Mouse (Mus musculus): Measurements from ENCODE around the gene Ggta1.

Ggta1 gene

DNA sequence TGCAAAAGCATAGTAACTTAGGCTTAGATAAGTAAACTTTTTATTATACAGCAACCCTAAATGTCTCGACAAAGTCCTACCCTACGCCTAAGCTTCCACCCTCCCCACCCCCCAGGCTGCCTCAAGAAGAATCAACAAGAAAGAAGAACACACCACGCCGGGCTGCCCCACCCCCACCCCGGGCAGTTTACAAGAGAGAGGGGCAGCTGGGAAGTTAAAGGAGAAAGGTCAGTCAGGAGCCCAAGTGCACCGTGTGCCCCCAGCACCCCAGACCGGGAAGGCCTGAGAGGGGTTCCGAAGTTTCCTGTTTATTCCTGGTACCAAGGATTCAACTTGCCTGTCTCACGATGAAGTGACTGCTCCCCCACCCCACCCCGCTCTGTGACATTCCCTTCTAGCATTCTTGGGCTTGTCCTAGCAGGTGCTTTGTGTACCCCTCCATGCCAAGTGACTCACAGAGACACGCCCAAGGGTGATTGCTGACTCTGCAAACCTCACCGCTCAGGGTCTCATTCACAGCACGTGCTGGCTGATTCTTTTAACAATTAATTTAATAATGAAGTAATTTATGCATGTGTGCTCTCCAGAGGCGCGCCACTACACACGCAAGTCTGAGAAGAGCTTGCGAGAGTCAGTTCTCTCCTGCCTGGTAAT is 27.6 kb upstream of the Ggta1 start:
- peak in 1 of 2 experiments; percentile 27 for DNase-seq

DNA sequence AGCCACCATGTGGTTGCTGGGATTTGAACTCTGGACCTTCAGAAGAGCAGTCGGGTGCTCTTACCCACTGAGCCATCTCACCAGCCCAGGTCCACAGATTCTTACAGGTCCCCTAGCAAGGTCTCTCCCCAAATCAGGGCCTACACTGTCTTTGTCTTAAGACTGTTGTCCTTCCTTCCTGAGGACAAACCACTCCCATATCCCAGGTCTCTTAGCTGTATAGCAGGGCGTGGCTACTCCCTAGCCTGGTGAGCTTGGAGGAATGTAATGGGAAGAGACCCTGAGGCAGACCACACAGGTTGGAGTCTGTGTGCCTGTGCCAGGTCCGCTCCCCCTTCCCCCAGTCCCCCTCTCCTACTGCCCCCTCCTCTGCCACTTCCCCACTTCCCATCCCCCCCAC is 24.7 kb upstream of the Ggta1 start:
- no peak for DNase-seq

GRCm38 (mm10) chr2:35486981-35487655 is 24.1 kb upstream of the Ggta1 start:
- DNase-seq: no peak

DNA sequence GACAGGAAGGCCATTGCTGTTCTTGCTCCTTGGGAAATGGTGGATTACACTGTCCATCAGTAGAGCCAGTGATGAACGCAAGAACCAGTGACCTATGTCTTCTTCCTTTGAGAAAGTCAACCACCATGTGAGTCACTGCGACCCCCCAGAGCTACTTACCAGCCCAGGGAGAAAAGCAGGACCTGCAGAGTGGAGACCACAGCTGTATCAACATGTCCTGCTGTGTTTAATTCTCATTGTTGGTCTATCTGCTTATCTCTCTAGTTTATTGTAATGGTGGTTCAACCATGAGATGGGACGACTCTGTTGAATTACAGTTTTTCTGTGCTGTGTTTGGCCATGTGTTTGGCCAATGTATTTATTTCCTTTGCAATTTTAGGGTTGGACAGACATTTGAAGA is 21.1 kb upstream of the Ggta1 start:
- no peak for DNase-seq

- DNase-seq: no peak
Observed at GRCm38 (mm10) chr2:35483402-35483801, 20.4 kb upstream of the Ggta1 start.

- DNase-seq: no peak
Observed at GRCm38 (mm10) chr2:35481322-35481990, 18.4 kb upstream of the Ggta1 start.

- DNase-seq: no peak
Observed at GRCm38 (mm10) chr2:35480073-35480472, 17.0 kb upstream of the Ggta1 start.

DNA sequence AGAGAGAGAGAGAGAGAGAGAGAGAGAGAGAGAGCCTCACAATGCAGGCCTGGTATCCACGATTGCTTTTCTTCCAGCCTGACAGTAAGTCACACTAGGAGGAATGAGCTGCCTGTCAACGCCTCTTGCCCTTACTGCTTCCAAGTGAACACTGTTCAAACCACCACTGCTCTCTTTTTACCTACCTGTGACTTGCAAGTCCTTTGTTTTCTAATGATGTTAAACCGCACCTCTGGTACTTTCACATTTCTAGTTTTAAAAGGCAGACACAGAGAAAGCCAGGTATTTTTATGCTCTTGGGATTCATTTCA is 15.7 kb upstream of the Ggta1 start:
- no peak for DNase-seq

GRCm38 (mm10) chr2:35477999-35478811 is 15.2 kb upstream of the Ggta1 start:
- no peak for DNase-seq

GRCm38 (mm10) chr2:35477321-35477720 is 14.3 kb upstream of the Ggta1 start:
- DNase-seq: no peak

GRCm38 (mm10) chr2:35474916-35475315 is 11.9 kb upstream of the Ggta1 start:
- DNase-seq: no peak

DNA sequence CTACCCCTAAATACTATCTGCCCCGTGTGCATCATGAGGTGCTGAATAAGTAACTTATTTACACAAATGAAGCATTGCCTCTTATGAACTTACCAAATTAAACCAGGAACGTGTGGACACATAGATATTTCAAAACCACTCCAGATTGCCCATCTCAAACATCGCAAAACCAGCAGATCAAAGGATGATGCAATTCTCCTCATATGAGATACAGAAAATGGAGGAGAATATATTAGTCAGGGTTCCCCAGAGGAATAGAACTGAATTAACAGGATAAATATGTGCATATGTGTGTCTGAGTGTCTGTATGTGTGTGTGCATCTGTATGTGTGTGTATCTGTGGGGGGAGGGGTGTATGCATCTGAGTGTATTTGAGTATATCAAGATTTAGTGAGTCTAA is 6.2 kb upstream of the Ggta1 start:
- DNase-seq: no peak

DNA sequence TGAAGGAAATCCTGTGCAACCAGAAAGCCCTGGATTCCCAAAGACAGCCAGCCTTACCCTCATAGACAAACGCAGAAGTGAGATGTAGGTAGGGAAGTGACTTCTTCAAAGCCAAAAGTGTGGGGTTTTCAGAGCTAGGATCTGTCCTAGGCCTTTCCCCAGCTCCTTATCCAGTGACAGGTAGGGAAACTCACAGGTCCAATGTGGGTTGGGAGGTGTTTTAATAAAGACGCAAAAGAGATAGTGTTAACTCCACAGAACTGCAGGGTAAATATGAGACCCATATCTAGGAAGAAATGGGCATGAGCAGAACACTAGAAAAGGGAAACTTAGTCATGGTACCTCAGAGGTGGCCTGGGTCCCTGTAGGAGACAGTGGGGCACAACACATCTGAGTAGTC is 5.2 kb upstream of the Ggta1 start:
- no peak for DNase-seq

- DNase-seq: no peak
Observed at GRCm38 (mm10) chr2:35467855-35468254, 4.8 kb upstream of the Ggta1 start.

- DNase-seq: no peak
Observed at GRCm38 (mm10) chr2:35465677-35466076, 2.6 kb upstream of the Ggta1 start.

GRCm38 (mm10) chr2:35464548-35464947 is 1.5 kb upstream of the Ggta1 start:
- DNase-seq: no peak

DNA sequence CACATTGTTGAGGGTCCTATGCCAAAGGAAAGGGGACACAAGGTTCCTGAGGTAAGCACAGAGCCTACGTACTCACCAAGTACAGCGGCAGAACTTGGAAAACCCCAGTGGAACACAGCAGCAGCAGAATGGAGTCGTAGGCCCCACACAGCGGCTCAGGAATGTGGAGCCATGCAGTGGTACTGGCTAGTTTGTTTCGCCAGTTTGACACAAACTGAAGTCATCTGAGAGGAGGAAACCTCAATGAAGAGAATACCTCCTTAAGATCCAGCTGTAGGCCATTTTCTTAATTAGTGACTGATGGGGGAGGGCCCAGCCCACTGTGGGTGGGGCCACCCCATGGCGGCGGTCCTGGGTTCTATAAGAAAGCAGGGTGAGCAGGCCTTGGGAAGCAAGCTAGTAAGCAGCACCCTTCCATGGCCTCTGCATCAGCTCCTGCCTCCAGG is 1.1 kb upstream of the Ggta1 start:
- peak in 1 of 2 experiments; percentile 44 for DNase-seq

- peak; percentile 77 to 85 for DNase-seq
Observed at GRCm38 (mm10) chr2:35463372-35464088, 499 bp upstream of the Ggta1 start.

DNA sequence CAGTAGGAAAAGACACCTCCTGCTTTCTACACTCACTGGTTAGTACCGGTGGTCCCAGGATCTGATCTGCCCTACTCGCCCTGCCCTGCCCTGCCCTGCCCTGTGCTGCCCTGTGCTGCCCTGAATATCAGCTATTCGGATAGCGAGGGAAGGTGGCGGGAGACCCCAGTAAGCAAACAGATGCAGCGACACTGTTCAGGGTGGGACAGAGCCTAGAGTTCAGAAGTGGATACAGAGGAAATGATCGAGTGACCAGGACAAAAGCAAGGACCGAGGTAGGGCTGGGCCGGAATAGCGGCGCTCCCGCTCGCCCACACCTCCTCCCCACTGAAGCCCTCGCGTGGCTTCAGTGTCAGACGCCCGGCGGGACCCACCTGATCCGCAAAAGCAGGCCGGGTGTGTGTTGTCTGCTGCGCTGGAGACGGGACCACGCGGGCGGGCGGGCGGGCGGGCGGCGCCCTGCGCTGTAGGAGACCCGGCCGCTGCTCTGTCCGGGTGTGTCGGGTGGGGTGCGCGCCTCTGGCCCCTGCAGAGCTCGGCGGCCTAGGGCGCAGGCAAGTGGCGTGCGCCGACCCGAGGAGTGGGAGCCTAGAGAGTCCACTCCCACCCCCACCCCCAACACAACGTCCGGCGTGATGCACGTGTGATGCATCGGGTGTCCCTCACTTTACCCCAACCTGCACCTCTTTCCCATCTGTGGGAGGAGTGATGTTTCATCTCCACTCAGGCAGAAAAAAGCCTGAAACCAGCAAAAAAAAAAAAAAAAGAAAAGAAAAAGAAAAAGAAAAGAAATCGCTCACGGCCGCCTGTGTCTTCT is 852 bp downstream of the Ggta1 start:
- peak; percentile 51 to 70 for DNase-seq

DNA sequence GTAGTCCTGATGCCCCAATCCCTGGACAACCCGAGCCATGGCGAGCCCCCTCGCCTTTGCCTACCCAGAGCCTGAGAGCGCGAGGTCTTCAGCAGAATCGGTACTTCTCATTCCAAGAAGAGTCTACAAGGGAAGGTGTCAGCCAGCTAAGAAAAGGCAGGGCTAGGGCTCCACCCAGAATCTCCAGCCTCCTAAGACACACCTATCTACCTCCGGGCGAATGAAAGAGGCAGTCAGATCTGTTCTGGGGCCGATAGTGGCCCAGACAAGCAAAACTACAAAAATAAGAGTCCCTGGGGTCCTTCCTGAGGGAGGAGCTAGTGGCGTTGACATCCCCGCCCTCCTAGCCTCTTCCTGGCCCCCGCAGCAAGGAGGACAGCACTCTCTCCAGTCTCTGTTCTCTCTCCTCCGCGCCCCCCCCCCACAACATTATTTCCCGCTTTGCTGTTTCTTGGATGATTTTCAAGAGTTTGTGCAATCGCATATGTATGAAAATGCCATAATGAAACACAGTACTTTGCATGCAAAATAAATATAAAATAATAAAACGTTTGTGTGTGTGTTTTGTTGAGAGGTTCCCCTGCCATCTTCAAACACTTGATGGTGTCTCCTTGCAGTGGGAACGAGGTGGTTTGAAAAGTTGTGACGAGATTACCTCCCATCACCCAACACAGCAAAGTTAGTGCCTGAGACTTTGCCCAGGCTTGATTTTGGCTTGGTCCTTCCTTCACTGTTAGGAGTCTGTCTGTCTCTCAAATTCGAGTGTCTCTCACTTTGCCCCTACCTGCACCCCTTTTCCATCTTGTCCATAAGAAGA is 1.7 kb downstream of the Ggta1 start:
- DNase-seq: peak; percentile 57 to 67

DNA sequence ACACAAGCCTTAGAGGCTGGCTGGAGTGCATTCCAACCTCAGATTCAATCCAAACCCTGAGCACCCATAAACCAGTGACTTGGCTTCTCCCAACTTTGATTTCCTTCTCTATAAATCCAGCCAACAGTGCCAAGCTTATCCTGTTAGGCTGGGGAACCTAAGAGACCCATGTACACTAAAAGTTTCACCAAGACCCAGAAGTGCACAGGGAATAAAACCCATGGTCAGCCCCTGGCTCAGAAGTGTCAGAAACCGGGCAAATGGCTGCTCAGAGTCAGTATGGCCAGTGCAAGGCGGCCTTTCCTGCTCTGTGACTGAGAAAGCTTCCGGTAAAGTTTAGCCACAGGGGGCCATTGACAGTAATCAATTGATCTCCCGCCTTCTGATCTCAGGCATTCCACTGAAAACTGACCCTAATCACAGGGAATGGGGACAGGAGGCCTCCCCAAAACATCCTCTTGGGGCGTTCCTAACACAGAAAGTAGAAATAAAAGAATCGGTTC is 2.6 kb downstream of the Ggta1 start:
- DNase-seq: peak in 1 of 2 experiments; percentile 21
